Mouse (Mus musculus) induced T-regulatory cell, adult 2 months (primary cell): ENCODE data around the gene Taok3.
A peak's percentile ranks its signal among the peaks of the same experiment; 100 is the strongest.

Experiments
- DNase-seq: peaks from one replicate; pipeline ENCODE4 v3.0.0-alpha.2; 2012; ENCODE audit warnings: low read depth

Taok3 gene

GRCm38 (mm10) chr5:117119777-117120488, at the start of gene Taok3:
Gene Taok3, plus strand, starts transcription at chr5:117120129.
- peak; percentile 99 for DNase-seq

GRCm38 (mm10) chr5:117087718-117088117, 32.2 kb upstream of the Taok3 start:
- DNase-seq: no peak

- DNase-seq: peak; percentile 47
These were observed 30.8 kb upstream of the Taok3 start for GRCm38 (mm10) chr5:117089147-117089546.

GRCm38 (mm10) chr5:117089786-117090185, 30.1 kb upstream of the Taok3 start:
- peak; percentile 41 for DNase-seq

GRCm38 (mm10) chr5:117094431-117094830, 25.5 kb upstream of the Taok3 start:
- no peak for DNase-seq

GRCm38 (mm10) chr5:117096716-117097115, 23.2 kb upstream of the Taok3 start:
- peak; percentile 72 for DNase-seq

GRCm38 (mm10) chr5:117099008-117099407, 20.9 kb upstream of the Taok3 start:
- DNase-seq: no peak

- no peak for DNase-seq
These were observed 20.2 kb upstream of the Taok3 start for GRCm38 (mm10) chr5:117099742-117100141.

GRCm38 (mm10) chr5:117103194-117103929, 16.6 kb upstream of the Taok3 start:
- DNase-seq: no peak

GRCm38 (mm10) chr5:117104329-117104728, 15.6 kb upstream of the Taok3 start:
- no peak for DNase-seq

GRCm38 (mm10) chr5:117105761-117106160, 14.2 kb upstream of the Taok3 start:
- no peak for DNase-seq

- DNase-seq: no peak
These were observed 11.6 kb upstream of the Taok3 start for GRCm38 (mm10) chr5:117108292-117108691.

GRCm38 (mm10) chr5:117108731-117109130, 11.2 kb upstream of the Taok3 start:
- no peak for DNase-seq

GRCm38 (mm10) chr5:117109522-117109921, 10.4 kb upstream of the Taok3 start:
- no peak for DNase-seq

- no peak for DNase-seq
These were observed 8.7 kb upstream of the Taok3 start for GRCm38 (mm10) chr5:117111064-117111773.

- DNase-seq: no peak
These were observed 8.2 kb upstream of the Taok3 start for GRCm38 (mm10) chr5:117111774-117112112.

- peak; percentile 77 for DNase-seq
These were observed 6.6 kb upstream of the Taok3 start for GRCm38 (mm10) chr5:117113330-117113729.

GRCm38 (mm10) chr5:117114581-117115192, 5.2 kb upstream of the Taok3 start:
- DNase-seq: peak; percentile 78

- DNase-seq: peak; percentile 65
These were observed 4.6 kb upstream of the Taok3 start for GRCm38 (mm10) chr5:117115193-117115767.

GRCm38 (mm10) chr5:117115836-117116366, 4.0 kb upstream of the Taok3 start, which contains the start of gene Suds3:
Gene Suds3, minus strand, starts transcription at chr5:117116113.
- DNase-seq: peak; percentile 97

GRCm38 (mm10) chr5:117116660-117117059, 3.3 kb upstream of the Taok3 start:
- DNase-seq: no peak

GRCm38 (mm10) chr5:117117241-117117640, 2.7 kb upstream of the Taok3 start:
- DNase-seq: no peak
